Mouse (Mus musculus) gastrocnemius, postnatal 36 days (tissue): ENCODE results near the gene Cand2. TPM values are rescaled to one million over a fixed set of nuclear protein-coding genes. Genes with fewer than 3 reads are reported as not detected.

ENCODE experiments used
- microRNA-seq, 2 experiments: library from miRNA; unstranded; fragments of <30 nt; microRNA quantifications; one replicate each; pipeline ENCODE4 v1.2.0; 2021
- total RNA-seq, 2 experiments: library from RNA; stranded (reverse); gene quantifications; 2 replicates each; pipeline ENCODE4 v1.2.3; 2021

Cand2 gene
- total RNA-seq, 2 experiments from 2014 or later: 66.8 to 71.3 TPM

Small RNAs within 50 kb of the gene (microRNA-seq; reads per million reads assigned to microRNA genes)
- 0 reads per million in 2 experiments for gene Mir7660

Other genes with a start within 250 kb of the Cand2 start
- 1 to 10 TPM; 5.0 to 5.9 TPM for gene Tsen2, start 229.9 kb upstream of the Cand2 start, total RNA-seq
- under 1 TPM in 1 of 2 experiments, not detected in 1; 0.20 TPM for gene Mkrn2os, start 182.0 kb upstream of the Cand2 start, total RNA-seq
- 10 to 100 TPM; 42.8 to 50.6 TPM for gene Mkrn2, start 172.6 kb upstream of the Cand2 start, total RNA-seq
- gene Raf1, start 97.9 kb upstream of the Cand2 start, total RNA-seq: 100 to 1,000 TPM; 113 to 117 TPM
- gene Tmem40, start 12.1 kb upstream of the Cand2 start, total RNA-seq: under 1 TPM in 1 of 2 experiments, not detected in 1; 0.72 TPM
- 100 to 1,000 TPM; 492 to 563 TPM for gene Rpl32, start 34.2 kb downstream of the Cand2 start, total RNA-seq
- gene Efcab12, start 63.9 kb downstream of the Cand2 start, total RNA-seq: under 1 TPM; 0.10 to 0.25 TPM
- gene Mbd4, start 78.8 kb downstream of the Cand2 start, total RNA-seq: under 1 TPM; 0.89 to 0.91 TPM
- gene Ift122, start 78.9 kb downstream of the Cand2 start, total RNA-seq: 1 to 10 TPM; 4.0 to 8.8 TPM
- gene Rho, start 157.2 kb downstream of the Cand2 start, total RNA-seq: not detected
- not detected for gene H1foo, start 170.4 kb downstream of the Cand2 start, total RNA-seq
- gene Plxnd1, start 220.5 kb downstream of the Cand2 start, total RNA-seq: 10 to 100 TPM; 19.0 to 21.8 TPM